Mouse (Mus musculus): ENCODE data around the gene Srp54c. TPM values are rescaled to one million over a fixed set of nuclear protein-coding genes. Genes with fewer than 3 reads are reported as not detected.

Gene Srp54c
- total RNA-seq, 2 experiments from 2014 or later, result 31.4 to 36.8 TPM

DNA sequence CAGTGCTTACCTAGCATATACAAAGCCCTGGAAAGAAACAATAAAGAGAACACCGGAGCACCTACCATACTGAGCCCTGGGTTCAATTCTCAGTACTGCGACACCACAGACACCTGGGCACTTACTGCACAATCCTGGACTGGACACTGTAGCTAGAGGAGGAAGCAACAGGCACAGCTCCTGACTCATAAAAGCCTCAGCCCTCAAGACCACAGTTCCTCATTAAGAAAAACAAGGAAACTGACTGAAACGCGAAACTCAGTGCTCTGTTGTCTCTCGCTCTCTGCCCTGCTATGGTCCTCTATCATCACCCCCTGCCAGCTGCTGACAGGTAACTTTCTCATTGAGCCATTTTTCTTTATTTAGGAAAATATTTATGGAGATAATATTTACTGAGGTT, 69.4 kb downstream of the Srp54c start, which contains the start of gene 1110008L16Rik:
Gene 1110008L16Rik (plus strand): TSS at position 242 of the 400 bp plus-strand sequence.
- TF ChIP-seq CTCF (IDR thresholded peaks at IDR 0.05), result no peak
- intact Hi-C loops (cut with DNase I), result no loop called here
- H3K27ac ChIP-seq, result no peak within 1 kb of the TSS
- H3K4me3 ChIP-seq, result no peak within 1 kb of the TSS
- no peak for DNase-seq (ENCODE audit: extremely low spot score in 1 of 2, low spot score in 2 of 2)

DNA sequence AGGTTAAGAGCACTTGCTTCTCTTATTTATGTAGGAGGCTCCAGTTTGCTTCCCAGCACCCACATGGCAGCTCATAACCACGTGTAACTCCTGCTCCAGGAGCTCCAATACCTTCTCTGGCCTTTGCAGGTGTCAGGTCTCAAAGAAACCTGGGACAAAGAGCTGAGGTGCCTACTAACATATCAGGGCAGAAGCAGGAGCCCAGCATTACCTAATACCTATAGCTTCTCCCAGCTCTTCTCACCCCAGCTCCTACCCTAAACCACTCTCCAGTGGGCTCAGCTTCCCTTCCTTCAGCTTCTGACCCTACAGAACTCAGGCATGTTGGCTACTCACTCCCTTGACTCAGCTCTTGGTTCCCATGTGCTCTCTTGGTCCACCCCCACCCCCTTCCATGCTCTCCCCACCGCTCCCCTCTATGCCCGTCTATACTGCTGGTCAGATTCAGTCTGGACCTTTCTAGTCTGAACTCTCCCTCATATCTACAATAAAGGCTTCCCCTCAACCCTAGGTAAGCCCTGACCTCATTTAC, 70.9 kb downstream of the Srp54c start:
- intact Hi-C loops (cut with DNase I), result loop anchor here (10.0 kb wide), 1 partner anchor 424 kb away; no protein-coding TSS in a partner anchor
- Histone ChIP-seq H3K4me3 (no peak overlapping the region), H3K27ac (no peak overlapping the region)
- DNase-seq (ENCODE audit: extremely low spot score in 1 of 2, low spot score in 2 of 2), result no peak
- no peak for TF ChIP-seq CTCF (IDR thresholded peaks at IDR 0.05)

DNA sequence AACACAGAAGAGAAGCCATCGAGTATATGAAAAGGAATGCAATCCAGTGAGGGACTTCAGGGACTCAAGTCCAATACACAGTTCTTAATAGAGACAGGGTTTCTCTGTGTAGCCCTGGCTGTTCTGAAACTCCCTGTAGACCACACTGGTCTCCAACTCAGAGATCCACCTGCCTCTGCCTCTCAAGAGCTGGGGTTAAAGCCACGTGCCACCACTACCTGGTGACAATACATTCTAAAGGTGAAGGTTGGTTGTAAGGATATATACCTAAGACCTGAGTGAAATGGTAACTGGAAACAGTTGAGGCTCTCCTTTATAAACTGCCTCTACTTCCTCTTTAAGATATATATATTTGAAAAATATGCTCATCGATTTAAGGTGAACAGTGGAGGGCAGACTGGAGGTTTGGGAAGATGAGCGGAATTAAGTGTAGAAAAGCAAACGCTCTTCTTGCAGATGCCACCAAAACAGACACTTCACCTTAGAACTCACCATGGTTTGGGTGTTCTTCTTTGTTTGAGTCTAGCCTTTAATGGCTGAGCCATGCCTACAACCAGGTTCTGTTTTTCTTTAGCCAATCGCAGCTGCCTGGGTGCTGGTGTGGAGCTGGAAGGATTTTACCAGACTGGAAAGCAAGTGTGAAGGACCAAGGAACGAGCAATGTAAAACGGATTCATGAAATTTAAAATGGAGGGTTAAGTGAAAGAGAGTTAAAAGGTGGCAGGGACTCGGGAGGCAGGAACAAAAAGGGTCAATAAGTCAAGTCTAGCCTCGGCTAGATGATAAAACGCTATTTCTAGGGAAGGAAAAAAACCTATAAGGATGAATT, 71.7 kb downstream of the Srp54c start:
- intact Hi-C loops (cut with DNase I), result loop anchor here (10.0 kb wide), 1 partner anchor 423 kb away; no protein-coding TSS in a partner anchor
- peak overlapping the region; percentile 98 for H3K27ac ChIP-seq
- peak overlapping the region; percentile 80 for H3K4me3 ChIP-seq
- no peak for DNase-seq (ENCODE audit: extremely low spot score in 1 of 2, low spot score in 2 of 2)
- TF ChIP-seq CTCF (IDR thresholded peaks at IDR 0.05), result no peak

DNA sequence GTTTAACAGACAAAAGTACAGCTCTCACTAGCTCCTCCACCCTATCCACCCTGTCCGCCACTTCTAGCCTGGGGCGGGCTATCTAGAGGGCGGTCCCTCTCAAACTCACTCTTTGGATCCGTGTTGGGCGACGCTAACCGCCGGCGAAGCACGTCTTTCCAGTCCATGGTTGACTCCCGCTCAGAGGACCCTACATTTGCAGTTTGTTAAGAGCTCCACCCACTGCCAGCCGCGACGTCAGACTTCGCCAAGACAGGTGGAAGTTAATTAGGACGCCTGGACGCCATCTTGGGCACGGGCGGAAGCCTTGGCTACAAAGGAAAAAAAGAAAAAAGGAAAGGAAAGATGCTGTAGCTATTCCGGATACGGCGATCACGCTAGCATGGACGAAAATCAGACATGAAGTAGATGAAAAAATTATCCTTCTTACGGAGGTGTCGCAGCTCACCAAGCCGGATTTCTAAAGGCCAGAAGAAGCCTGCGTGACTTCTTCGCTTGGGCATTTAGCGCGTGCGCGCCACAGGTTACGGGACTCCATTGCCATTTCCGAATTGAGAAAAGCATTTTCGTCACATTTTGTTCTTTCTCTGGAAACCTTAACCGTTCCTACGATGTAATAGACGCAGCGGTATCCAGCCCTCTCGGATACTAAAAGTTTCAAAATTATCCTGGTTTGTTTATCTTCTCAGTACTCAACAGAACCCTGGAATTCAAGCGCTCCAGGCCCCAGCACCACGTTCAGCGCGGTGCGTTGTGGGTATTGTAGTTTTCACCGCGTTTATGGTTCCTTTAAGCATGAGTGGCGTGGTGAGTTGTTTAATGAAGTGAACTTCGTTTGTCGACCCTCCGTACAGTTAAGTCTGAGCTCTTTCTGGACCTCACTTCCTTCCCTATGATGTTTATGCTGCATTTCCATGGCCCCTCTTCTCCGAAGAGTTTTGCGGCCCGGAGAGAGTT, 72.8 kb downstream of the Srp54c start, which contains the start of gene Ppp2r3c:
Gene Ppp2r3c (minus strand): TSS at position 514 of the 957 bp plus-strand sequence.
- Histone ChIP-seq H3K27ac (peak within 1 kb of the TSS; percentile 98), H3K4me3 (peak within 1 kb of the TSS; percentile 80)
- no peak for TF ChIP-seq CTCF (IDR thresholded peaks at IDR 0.05)
- intact Hi-C loops (cut with DNase I), result loop anchor here (10.0 kb wide), 1 partner anchor 422 kb away; no protein-coding TSS in a partner anchor
- DNase-seq (ENCODE audit: extremely low spot score in 1 of 2, low spot score in 2 of 2), result peak; percentile 84 to 88

DNA sequence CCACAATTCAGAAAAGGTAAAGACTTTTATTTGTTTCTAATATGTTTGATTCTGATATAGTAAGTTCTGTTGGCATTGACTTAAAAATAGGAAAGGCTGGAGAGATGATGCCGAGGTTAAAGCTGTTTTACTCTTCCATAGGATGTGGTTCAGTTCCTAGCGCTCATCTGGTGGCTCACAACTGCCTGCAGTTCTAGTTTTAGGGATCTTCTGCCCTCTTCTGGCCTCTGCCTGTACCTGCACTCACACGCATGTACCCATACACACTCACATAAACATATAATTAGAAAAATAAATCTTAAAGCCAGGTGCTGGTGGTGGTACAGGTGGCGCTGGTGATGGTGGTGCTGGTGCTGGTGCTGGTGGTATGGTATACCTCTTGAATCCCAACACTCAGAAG, 76.4 kb downstream of the Srp54c start:
- DNase-seq (ENCODE audit: extremely low spot score in 1 of 2, low spot score in 2 of 2), result no peak
- no peak overlapping the region for H3K27ac ChIP-seq
- intact Hi-C loops (cut with DNase I), result loop anchor here (10.0 kb wide), 1 partner anchor 418 kb away; no protein-coding TSS in a partner anchor
- no peak; the same call in 1 of the 2 replicates for TF ChIP-seq CTCF (IDR thresholded peaks at IDR 0.05)
- no peak overlapping the region for H3K4me3 ChIP-seq

DNA sequence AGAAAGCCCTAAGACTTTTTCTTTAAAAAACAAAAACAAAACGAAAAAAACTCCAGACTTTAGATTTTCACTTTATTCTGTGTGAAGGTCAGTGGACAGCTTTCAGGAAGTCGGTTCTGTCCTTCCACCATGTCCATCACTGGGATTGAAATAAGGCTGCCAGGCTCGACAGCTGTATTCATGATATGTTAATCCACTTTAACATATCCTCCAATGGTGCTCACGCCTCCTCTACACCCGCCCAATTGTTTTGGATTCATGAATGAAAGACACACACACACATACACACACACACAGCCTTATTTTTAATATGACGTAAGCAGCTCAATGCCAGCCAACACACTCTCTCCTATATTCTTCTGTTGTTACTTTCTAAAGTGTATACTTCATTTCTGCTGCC, 77.6 kb downstream of the Srp54c start:
- intact Hi-C loops (cut with DNase I), result loop anchor here (10.0 kb wide), 1 partner anchor 417 kb away; no protein-coding TSS in a partner anchor
- no peak for DNase-seq (ENCODE audit: extremely low spot score in 1 of 2, low spot score in 2 of 2)

DNA sequence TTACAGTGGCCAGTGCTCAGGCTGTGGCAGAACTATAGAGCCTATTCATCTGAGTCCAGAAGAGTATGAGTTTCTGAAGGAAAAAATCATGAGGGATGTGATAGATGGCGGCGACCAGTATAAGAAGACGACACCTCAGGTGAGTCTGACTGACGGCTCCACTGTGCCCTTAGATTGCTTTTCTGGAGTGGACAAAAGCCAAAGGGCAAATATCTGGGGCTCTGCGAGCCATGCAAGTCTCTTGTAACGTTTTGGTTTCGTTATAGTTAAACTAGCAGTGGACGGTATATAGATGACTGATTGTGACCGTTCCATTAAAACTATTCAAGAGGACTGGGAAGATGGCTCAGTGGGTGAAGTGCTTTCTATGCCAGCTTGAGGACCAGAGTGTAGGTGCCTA, 78.8 kb downstream of the Srp54c start:
- Histone ChIP-seq H3K27ac (no peak overlapping the region), H3K4me3 (no peak overlapping the region)
- no peak for DNase-seq (ENCODE audit: extremely low spot score in 1 of 2, low spot score in 2 of 2)
- intact Hi-C loops (cut with DNase I), result loop anchor here (10.0 kb wide), 1 partner anchor 416 kb away; no protein-coding TSS in a partner anchor
- TF ChIP-seq CTCF (IDR thresholded peaks at IDR 0.05), result no peak

More for the DNA sequence above, 77.6 kb downstream of the Srp54c start:
- Histone ChIP-seq H3K4me3 (no peak overlapping the region), H3K27ac (no peak overlapping the region)
- no peak for TF ChIP-seq CTCF (IDR thresholded peaks at IDR 0.05)

DNA sequence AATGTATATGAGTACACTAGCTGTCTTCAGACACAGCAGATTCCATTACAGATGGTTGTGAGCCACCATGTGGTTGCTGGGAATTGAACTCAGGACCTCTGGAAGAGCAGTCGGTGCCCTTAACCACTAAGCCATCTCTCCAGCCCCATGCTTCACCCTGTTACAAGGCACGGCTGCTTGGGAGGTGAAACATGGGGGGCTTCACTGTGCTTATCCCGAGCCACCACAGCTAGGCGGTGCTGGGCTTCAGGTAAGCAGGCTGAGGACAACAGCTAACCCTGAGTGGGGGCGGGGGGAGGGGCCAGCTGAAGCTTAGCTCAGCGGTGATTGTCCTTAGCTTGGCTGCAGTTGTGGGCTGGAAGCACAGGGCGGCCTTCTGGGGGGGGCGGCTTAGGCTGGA, 79.5 kb downstream of the Srp54c start:
- no peak for DNase-seq (ENCODE audit: extremely low spot score in 1 of 2, low spot score in 2 of 2)
- no peak overlapping the region for H3K27ac ChIP-seq
- H3K4me3 ChIP-seq, result no peak overlapping the region
- no peak for TF ChIP-seq CTCF (IDR thresholded peaks at IDR 0.05)
- intact Hi-C loops (cut with DNase I), result loop anchor here (10.0 kb wide), 1 partner anchor 415 kb away; no protein-coding TSS in a partner anchor

DNA sequence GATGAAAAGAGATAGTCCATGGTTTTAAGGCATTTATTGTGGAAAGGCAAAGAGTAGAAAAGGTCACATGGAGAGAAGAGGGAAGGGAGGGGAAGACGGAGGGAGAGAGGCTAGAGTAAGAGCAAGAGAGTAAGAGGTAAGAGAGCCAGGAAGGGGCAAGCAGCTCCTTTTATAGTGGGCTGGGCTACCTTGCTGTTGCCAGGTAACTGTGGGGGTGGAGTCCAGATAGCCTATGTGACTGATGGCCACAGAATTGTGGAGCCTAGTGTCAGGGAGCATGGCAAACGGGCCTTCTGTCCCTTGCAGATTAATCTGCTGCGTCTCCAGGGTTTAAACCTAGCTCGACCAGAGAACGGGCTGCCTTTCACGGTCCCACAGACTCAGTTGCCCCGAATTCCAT, 81.9 kb downstream of the Srp54c start:
- Histone ChIP-seq H3K27ac (no peak overlapping the region), H3K4me3 (no peak overlapping the region)
- DNase-seq (ENCODE audit: extremely low spot score in 1 of 2, low spot score in 2 of 2), result no peak
- intact Hi-C loops (cut with DNase I), result no loop called here
- TF ChIP-seq CTCF (IDR thresholded peaks at IDR 0.05), result no peak

Other genes with a start within 250 kb of the Srp54c start
- gene Gm20403, start 243.6 kb upstream of the Srp54c start, total RNA-seq (2021), result not detected
- gene Baz1a, start 215.8 kb upstream of the Srp54c start, total RNA-seq (2021), result 1 to 10 TPM; 5.1 to 7.0 TPM
- gene 2700097O09Rik, start 150.1 kb upstream of the Srp54c start, total RNA-seq (2021), result 10 to 100 TPM; 10.2 to 12.5 TPM
- gene Srp54a, start 149.9 kb upstream of the Srp54c start, total RNA-seq (2021), result 10 to 100 TPM; 78.8 to 99.0 TPM
- 10 to 100 TPM; 15.8 to 18.9 TPM for gene Fam177a, start 105.7 kb upstream of the Srp54c start, total RNA-seq (2021)
- gene Srp54b, start 75.1 kb upstream of the Srp54c start, total RNA-seq (2021), result 10 to 100 TPM; 49.4 to 60.9 TPM
- gene 1700047I17Rik2, start 30.6 kb upstream of the Srp54c start, total RNA-seq (2021), result not detected
- 10 to 100 TPM in 1 of 2 experiments, 1 to 10 TPM in 1; 8.4 to 10.3 TPM for gene 1110008L16Rik, start 69.4 kb downstream of the Srp54c start, total RNA-seq (2021)
- gene Ppp2r3c, start 72.8 kb downstream of the Srp54c start, total RNA-seq (2021), result 10 to 100 TPM; 12.9 to 13.0 TPM
- 100 to 1,000 TPM; 120 to 136 TPM for gene Psma6, start 154.1 kb downstream of the Srp54c start, total RNA-seq (2021)

Data from left cerebral cortex, adult 2 months (tissue).